In the genomic region with DNA sequence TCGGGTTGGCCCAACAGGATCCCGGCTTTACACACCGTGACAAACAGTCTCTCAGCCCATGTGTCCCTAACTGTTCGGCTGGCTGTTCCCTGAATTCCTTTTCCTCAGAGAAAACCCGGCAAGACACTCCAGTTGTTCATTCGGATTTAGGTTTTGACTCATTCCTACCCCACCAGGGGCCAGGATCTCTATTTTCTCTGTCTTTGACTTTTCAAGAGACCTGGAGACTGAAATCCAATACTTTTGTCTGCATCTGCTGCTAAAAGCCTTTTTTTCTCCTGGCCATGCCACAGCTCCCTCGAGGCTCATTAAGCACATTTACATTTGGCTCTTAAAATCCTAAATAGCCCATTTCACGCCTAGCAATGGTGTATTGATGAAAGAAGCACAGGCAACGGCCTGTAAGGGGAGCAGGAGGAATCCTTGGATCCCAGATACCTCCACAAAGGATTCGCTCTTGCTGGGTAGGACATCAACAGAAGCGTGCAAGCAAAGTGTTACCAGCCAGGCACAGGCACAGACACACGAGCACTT, we compare ENCODE assay signal across 12 mouse cellular contexts.
DNase-seq lines count a peak whose midpoint lies in the region; ATAC-seq and TF ChIP-seq lines count a peak whose summit lies in the region.
"Had no signal": no experiment of that assay in that cellular context is flagged by ENCODE, and none has a peak within 500 bp of the region (broad histone marks: within the 10 kb centered on the region; RNA-seq: fewer than 3 reads in every experiment).

No protein-coding gene starts in this region.

- H3K27ac ChIP-seq in embryonic facial prominence, embryonic 11.5 days (replicated peaks; ENCODE audit: low read depth, low read length): peak overlapping the region; percentile 22; the same call in 1 of the 2 replicates
- H3K27ac ChIP-seq in hindbrain, embryonic 12.5 days: peak overlapping the region; percentile 66
- H3K27ac ChIP-seq in midbrain, embryonic 14.5 days (replicated peaks; ENCODE audit: low read depth, low read length): peak overlapping the region; percentile 14; the same call in 1 of the 2 replicates
- no peak overlapping the region for H3K27ac ChIP-seq in left cerebral cortex, adult 2 months
- H3K27ac ChIP-seq: liver, embryonic 15.5 days had no signal

- no peak for TF ChIP-seq CTCF in brain, embryonic 14.5 days (IDR thresholded peaks at IDR 0.05; ENCODE audit: borderline replicate concordance, extremely low read depth, insufficient read depth, insufficient read length)
- no peak for TF ChIP-seq CTCF in left cerebral cortex, adult 2 months (IDR thresholded peaks at IDR 0.05)

- peak; percentile 90 for DNase-seq in brain, embryonic 14.5 days (ENCODE audit: low read depth)
- peak; percentile 48 for DNase-seq in embryonic facial prominence, embryonic 11.5 days (ENCODE audit: low spot score)
- peak; percentile 73 for DNase-seq in midbrain, embryonic 14.5 days
- no peak for DNase-seq in layer of hippocampus, adult 11-12 months (ENCODE audit: low spot score)
- DNase-seq in cerebellum, postnatal 4 days (ENCODE audit: low spot score in 2 of 2): no peak
- no peak for DNase-seq in left cerebral cortex, adult 2 months (ENCODE audit: extremely low spot score in 1 of 2, low spot score in 2 of 2)
- DNase-seq: adrenal gland, postnatal 10 days; cerebellum, postnatal 25 days; kidney, adult 9 months had no signal

- H3K4me1 ChIP-seq in embryonic facial prominence, embryonic 11.5 days (ENCODE audit: control insufficient read depth, insufficient read depth, low read length): no peaks in the 10 kb centered on the region
- H3K4me1 ChIP-seq in hindbrain, embryonic 12.5 days: peaks cover 13% of the 10 kb centered on the region
- H3K4me1 ChIP-seq in midbrain, embryonic 14.5 days (ENCODE audit: control insufficient read depth, insufficient read depth, low read length): peaks cover 3% of the 10 kb centered on the region; the same call in 1 of the 2 replicates
- H3K4me1 ChIP-seq: liver, embryonic 15.5 days had no signal

- peak; percentile 67 for ATAC-seq in embryonic facial prominence, embryonic 11.5 days (replicated peaks; ENCODE audit: insufficient number of reproducible peaks, low FRiP score, low TSS enrichment, low read depth)
- ATAC-seq in hindbrain, embryonic 12.5 days (ENCODE audit: low FRiP score): peak; percentile 84
- ATAC-seq in midbrain, embryonic 14.5 days (ENCODE audit: low FRiP score, low TSS enrichment): peak; percentile 66
- ATAC-seq in erythroblast, adult 5-6 weeks (replicated peaks; ENCODE audit: low FRiP score, poor library complexity, severe bottlenecking): no peak

- no peak for TF ChIP-seq POLR2A in brain, embryonic 14.5 days (IDR thresholded peaks at IDR 0.05; ENCODE audit: borderline replicate concordance, extremely low read depth, insufficient read depth, insufficient read length, poor library complexity, severe bottlenecking)

- intact Hi-C loops in left cerebral cortex, adult 2 months (cut with DNase I): no loop called here

- H3K4me3 ChIP-seq in embryonic facial prominence, embryonic 11.5 days (ENCODE audit: low read depth, low read length): no peak overlapping the region
- no peak overlapping the region for H3K4me3 ChIP-seq in hindbrain, embryonic 12.5 days
- no peak overlapping the region for H3K4me3 ChIP-seq in midbrain, embryonic 14.5 days (replicated peaks; ENCODE audit: low read depth, low read length)
- H3K4me3 ChIP-seq in left cerebral cortex, adult 2 months: no peak overlapping the region
- H3K4me3 ChIP-seq: liver, embryonic 15.5 days had no signal

- peak overlapping the region; percentile 9; the same call in 1 of the 2 replicates for H3K9ac ChIP-seq in embryonic facial prominence, embryonic 11.5 days (replicated peaks; ENCODE audit: low read length)
- no peak overlapping the region for H3K9ac ChIP-seq in hindbrain, embryonic 12.5 days
- H3K9ac ChIP-seq in midbrain, embryonic 14.5 days (replicated peaks; ENCODE audit: low read length): no peak overlapping the region
- H3K9ac ChIP-seq: liver, embryonic 15.5 days had no signal

- no peaks in the 10 kb centered on the region for H3K27me3 ChIP-seq in embryonic facial prominence, embryonic 11.5 days (ENCODE audit: control insufficient read depth, insufficient read depth, low read length)
- no peaks in the 10 kb centered on the region for H3K27me3 ChIP-seq in hindbrain, embryonic 12.5 days
- H3K27me3 ChIP-seq in midbrain, embryonic 14.5 days (ENCODE audit: control insufficient read depth, insufficient read depth, low read length): no peaks in the 10 kb centered on the region
- H3K27me3 ChIP-seq: liver, embryonic 15.5 days had no signal

- H3K36me3 ChIP-seq in embryonic facial prominence, embryonic 11.5 days (replicated peaks; ENCODE audit: control insufficient read depth, insufficient read depth, low read depth, low read length): no peaks in the 10 kb centered on the region
- no peaks in the 10 kb centered on the region for H3K36me3 ChIP-seq in hindbrain, embryonic 12.5 days
- H3K36me3 ChIP-seq in midbrain, embryonic 14.5 days (ENCODE audit: control insufficient read depth, insufficient read depth, low read length): no peaks in the 10 kb centered on the region
- H3K36me3 ChIP-seq: liver, embryonic 15.5 days had no signal

- WGBS in embryonic facial prominence, embryonic 11.5 days: 12% methylated on average over 12 of the region's 12 CpGs
- WGBS in hindbrain, embryonic 12.5 days: 8% methylated on average over 12 of the region's 12 CpGs
- WGBS in midbrain, embryonic 14.5 days: 6% methylated on average over 12 of the region's 12 CpGs

- H3K9me3 ChIP-seq in embryonic facial prominence, embryonic 11.5 days (replicated peaks; ENCODE audit: control insufficient read depth, low read length): no peaks in the 10 kb centered on the region
- no peaks in the 10 kb centered on the region for H3K9me3 ChIP-seq in hindbrain, embryonic 12.5 days (replicated peaks)
- H3K9me3 ChIP-seq in midbrain, embryonic 14.5 days (ENCODE audit: control insufficient read depth, low read length): no peaks in the 10 kb centered on the region
- H3K9me3 ChIP-seq: liver, embryonic 15.5 days had no signal

- H3K4me2 ChIP-seq in embryonic facial prominence, embryonic 11.5 days (ENCODE audit: low read depth, low read length): peak overlapping the region; percentile 13; the same call in 1 of the 2 replicates
- H3K4me2 ChIP-seq in hindbrain, embryonic 12.5 days (replicated peaks): no peak overlapping the region; the same call in 1 of the 2 replicates
- H3K4me2 ChIP-seq in midbrain, embryonic 14.5 days (ENCODE audit: low read length): peak overlapping the region; percentile 16; the same call in 1 of the 2 replicates
- H3K4me2 ChIP-seq: liver, embryonic 15.5 days had no signal

Comparison
In these comparisons a context has a peak if more than half of its experiments do, and no peak if none do; other contexts are left out.
1. DNase-seq: peak in brain, embryonic 14.5 days (single experiment), embryonic facial prominence, embryonic 11.5 days (single experiment) and midbrain, embryonic 14.5 days (single experiment); none in layer of hippocampus, adult 11-12 months (single experiment), cerebellum, postnatal 4 days (0 of 2) and left cerebral cortex, adult 2 months (0 of 2).